Comparison of ENCODE assay signal across 28 mouse cellular contexts in genomic region chr19:56571913-56572312, GRCm38 (mm10). TPM values are rescaled to one million over a fixed set of nuclear protein-coding genes. Genes with fewer than 3 reads are reported as not detected.
DNase-seq lines count a peak whose midpoint lies in the region; ATAC-seq and TF ChIP-seq lines count a peak whose summit lies in the region.
"Had no signal": no experiment of that assay in that cellular context is flagged by ENCODE, and none has a peak within 500 bp of the region (broad histone marks: within the 10 kb centered on the region; RNA-seq: fewer than 3 reads in every experiment).

No protein-coding gene starts in this region.

- H3K4me1 ChIP-seq in forebrain, embryonic 14.5 days (ENCODE audit: control insufficient read depth, insufficient read depth, low read length): no peaks in the 10 kb centered on the region
- H3K4me1 ChIP-seq in forebrain, postnatal 0 days (ENCODE audit: insufficient read depth): no peaks in the 10 kb centered on the region
- H3K4me1 ChIP-seq in lung, adult 2 months (ENCODE audit: control insufficient read depth, insufficient read depth, low read length): peaks cover 15% of the 10 kb centered on the region
- no peaks in the 10 kb centered on the region; the same call in 1 of the 2 replicates for H3K4me1 ChIP-seq in lung, postnatal 0 days (ENCODE audit: insufficient read depth, low read depth, low read length)
- H3K4me1 ChIP-seq: embryonic facial prominence, embryonic 12.5 days; embryonic facial prominence, embryonic 15.5 days; hindbrain, embryonic 10.5 days had no signal

- no peak for TF ChIP-seq CTCF in forebrain, postnatal 0 days (IDR thresholded peaks at IDR 0.05; ENCODE audit: low read depth)
- no peak for TF ChIP-seq CTCF in lung, adult 2 months (IDR thresholded peaks at IDR 0.05; ENCODE audit: insufficient read depth, low read length)
- TF ChIP-seq CTCF in lung, postnatal 0 days (IDR thresholded peaks at IDR 0.05): no peak

- DNase-seq in forebrain, embryonic 14.5 days (ENCODE audit: low spot score): peak; percentile 6
- DNase-seq in forebrain, postnatal 0 days: no peak
- DNase-seq in lung, adult 2 months: peak; percentile 3
- DNase-seq in lung, postnatal 0 days (ENCODE audit: low spot score): no peak
- peak; percentile 29 for DNase-seq in brain, adult 2 months (ENCODE audit: low read depth, low spot score)
- peak; percentile 55 for DNase-seq in gonadal fat pad, adult 2 months (ENCODE audit: low read depth)
- no peak for DNase-seq in gastrocnemius, adult 8-10 months (ENCODE audit: low spot score in 2 of 2)
- DNase-seq: adrenal gland, postnatal 25 days; cerebellum, adult 11 months; cerebellum, adult 2 months; cerebellum, adult 9-11 months; cerebellum, postnatal 25 days; gastrocnemius, postnatal 14 days; heart, postnatal 10 days; heart, postnatal 36 days; kidney, adult 18-20 months had no signal

- no peaks in the 10 kb centered on the region for H3K9me3 ChIP-seq in forebrain, embryonic 14.5 days (replicated peaks; ENCODE audit: control insufficient read depth, low read length)
- no peaks in the 10 kb centered on the region for H3K9me3 ChIP-seq in forebrain, postnatal 0 days (ENCODE audit: low read length)
- no peaks in the 10 kb centered on the region for H3K9me3 ChIP-seq in lung, postnatal 0 days (ENCODE audit: low read length)
- H3K9me3 ChIP-seq: embryonic facial prominence, embryonic 12.5 days; embryonic facial prominence, embryonic 15.5 days; forebrain, embryonic 12.5 days; heart, embryonic 12.5 days; heart, embryonic 15.5 days; hindbrain, embryonic 10.5 days had no signal

- no peak overlapping the region for H3K4me3 ChIP-seq in forebrain, embryonic 14.5 days (ENCODE audit: low read depth, low read length)
- no peak overlapping the region for H3K4me3 ChIP-seq in forebrain, postnatal 0 days (ENCODE audit: low read depth, low read length)
- no peak overlapping the region for H3K4me3 ChIP-seq in lung, adult 2 months (replicated peaks; ENCODE audit: extremely low read depth, low read depth, low read length)
- H3K4me3 ChIP-seq in lung, postnatal 0 days (ENCODE audit: low read depth, low read length): no peak overlapping the region
- H3K4me3 ChIP-seq: embryonic facial prominence, embryonic 12.5 days; embryonic facial prominence, embryonic 15.5 days; forebrain, embryonic 12.5 days; heart, embryonic 12.5 days; heart, embryonic 15.5 days; hindbrain, embryonic 10.5 days had no signal

- H3K36me3 ChIP-seq in forebrain, embryonic 14.5 days (ENCODE audit: control insufficient read depth, insufficient read depth, low read length): peaks cover 23% of the 10 kb centered on the region
- 0 out of 2 replicates have a peak, but pooled peaks cover 3% of the 10 kb centered on the region for H3K36me3 ChIP-seq in forebrain, postnatal 0 days (ENCODE audit: insufficient read depth)
- H3K36me3 ChIP-seq in lung, postnatal 0 days (ENCODE audit: insufficient read depth, low read length): peaks cover under 1% of the 10 kb centered on the region; the same call in 1 of the 2 replicates

- no peak overlapping the region for H3K4me2 ChIP-seq in forebrain, embryonic 14.5 days (ENCODE audit: low read length)
- H3K4me2 ChIP-seq in forebrain, postnatal 0 days (ENCODE audit: low read depth): no peak overlapping the region
- no peak overlapping the region for H3K4me2 ChIP-seq in lung, postnatal 0 days (replicated peaks; ENCODE audit: low read depth, low read length)
- H3K4me2 ChIP-seq: embryonic facial prominence, embryonic 12.5 days; embryonic facial prominence, embryonic 15.5 days; forebrain, embryonic 12.5 days; heart, embryonic 12.5 days; heart, embryonic 15.5 days; hindbrain, embryonic 14.5 days had no signal

- no peaks in the 10 kb centered on the region for H3K27me3 ChIP-seq in forebrain, embryonic 14.5 days (replicated peaks; ENCODE audit: control insufficient read depth, insufficient read depth, low read length)
- H3K27me3 ChIP-seq in forebrain, postnatal 0 days (ENCODE audit: insufficient read depth, low read length): no peaks in the 10 kb centered on the region
- H3K27me3 ChIP-seq in lung, postnatal 0 days (replicated peaks; ENCODE audit: insufficient read depth, low read length): no peaks in the 10 kb centered on the region
- H3K27me3 ChIP-seq: embryonic facial prominence, embryonic 12.5 days; embryonic facial prominence, embryonic 15.5 days; forebrain, embryonic 12.5 days; heart, embryonic 12.5 days; heart, embryonic 15.5 days had no signal

- no peak overlapping the region for H3K9ac ChIP-seq in forebrain, embryonic 14.5 days (ENCODE audit: low read length)
- H3K9ac ChIP-seq in forebrain, postnatal 0 days: no peak overlapping the region
- H3K9ac ChIP-seq in lung, postnatal 0 days (replicated peaks; ENCODE audit: low read depth): no peak overlapping the region
- H3K9ac ChIP-seq: embryonic facial prominence, embryonic 12.5 days; embryonic facial prominence, embryonic 15.5 days; forebrain, embryonic 12.5 days; heart, embryonic 12.5 days; heart, embryonic 15.5 days; hindbrain, embryonic 14.5 days had no signal

- no peak for TF ChIP-seq POLR2A in lung, adult 2 months (IDR thresholded peaks at IDR 0.05; ENCODE audit: borderline replicate concordance, extremely low read depth, low read depth, low read length)

- ATAC-seq in forebrain, embryonic 14.5 days: no peak
- no peak for ATAC-seq in forebrain, postnatal 0 days
- no peak for ATAC-seq in lung, postnatal 0 days
- ATAC-seq: CD4-positive, CD25-positive, alpha-beta regulatory T cell, adult 4 months; forebrain, embryonic 16.5 days; hindbrain, postnatal 0 days; inflammation-experienced regulatory T-cells, adult 6 months; intestine, embryonic 16.5 days had no signal

- no peak overlapping the region for H3K27ac ChIP-seq in forebrain, embryonic 14.5 days (ENCODE audit: low read depth, low read length)
- no peak overlapping the region for H3K27ac ChIP-seq in forebrain, postnatal 0 days (ENCODE audit: low read depth, low read length)
- no peak overlapping the region for H3K27ac ChIP-seq in lung, postnatal 0 days (ENCODE audit: low read length)
- H3K27ac ChIP-seq: embryonic facial prominence, embryonic 12.5 days; embryonic facial prominence, embryonic 15.5 days; forebrain, embryonic 12.5 days; heart, embryonic 15.5 days; hindbrain, embryonic 10.5 days; hindbrain, embryonic 14.5 days; hindbrain, postnatal 0 days had no signal

- TF ChIP-seq EP300 in lung, postnatal 0 days (IDR thresholded peaks at IDR 0.05): no peak

- 78% methylated on average over 5 of the region's 5 CpGs for WGBS in forebrain, embryonic 14.5 days
- 75% methylated on average over 5 of the region's 5 CpGs for WGBS in forebrain, postnatal 0 days
- WGBS in lung, adult 2 months: 74% methylated on average over 5 of the region's 5 CpGs
- 79% methylated on average over 5 of the region's 5 CpGs for WGBS in lung, postnatal 0 days

RNA-seq across cellular contexts. Expression of gene Nhlrc2, which starts 23.9 kb away (rescaled TPM):
- polyA plus RNA-seq in forebrain, embryonic 14.5 days (2014; fragmentation: Nextera tagmentation; extraction: Ambion mirVana): 9.7 and 11.7 TPM in 2 replicates
- total RNA-seq in forebrain, postnatal 0 days (2014; rRNA removed): 11.5 and 13.7 TPM in 2 replicates
- polyA plus RNA-seq in forebrain, postnatal 0 days (2015; fragmentation: Nextera tagmentation; extraction: Ambion mirVana): 3.8 and 5.8 TPM in 2 replicates
- polyA plus RNA-seq in lung, adult 2 months (2012; rRNA removed): 17.3 and 28.9 TPM in 2 replicates
- polyA plus RNA-seq in lung, postnatal 0 days (2015; fragmentation: Nextera tagmentation; extraction: Ambion mirVana): 15.4 and 17.6 TPM in 2 replicates
- polyA plus RNA-seq in gonadal fat pad, adult 2 months (2012; rRNA removed): 10.0 and 10.3 TPM in 2 replicates
- 1 to 10 TPM; 8.4 to 9.2 (median 9.0) TPM for total RNA-seq in gastrocnemius, adult 8-10 months (2022)

RNA-seq across cellular contexts. Expression of gene Dclre1a, which starts 23.9 kb away (rescaled TPM):
- polyA plus RNA-seq in forebrain, embryonic 14.5 days (2014; fragmentation: Nextera tagmentation; extraction: Ambion mirVana): 10.1 and 12.5 TPM in 2 replicates
- total RNA-seq in forebrain, postnatal 0 days (2014; rRNA removed): 6.7 and 10.4 TPM in 2 replicates
- polyA plus RNA-seq in forebrain, postnatal 0 days (2015; fragmentation: Nextera tagmentation; extraction: Ambion mirVana): 8.2 and 9.8 TPM in 2 replicates
- polyA plus RNA-seq in lung, adult 2 months (2012; rRNA removed): 5.1 and 6.3 TPM in 2 replicates
- 14.7 and 16.7 TPM in 2 replicates for polyA plus RNA-seq in lung, postnatal 0 days (2015; fragmentation: Nextera tagmentation; extraction: Ambion mirVana)
- 8.0 and 8.3 TPM in 2 replicates for polyA plus RNA-seq in gonadal fat pad, adult 2 months (2012; rRNA removed)
- 1 to 10 TPM; 2.8 to 4.5 (median 3.5) TPM for total RNA-seq in gastrocnemius, adult 8-10 months (2022)

Comparison
In these comparisons a context has a peak if more than half of its experiments do, and no peak if none do; other contexts are left out.
1. DNase-seq: peak in forebrain, embryonic 14.5 days (single experiment), lung, adult 2 months (single experiment), brain, adult 2 months (single experiment) and gonadal fat pad, adult 2 months (single experiment); none in forebrain, postnatal 0 days (single experiment), lung, postnatal 0 days (single experiment) and gastrocnemius, adult 8-10 months (0 of 2).